Mouse (Mus musculus): ENCODE measurements around the gene Ech1. TPM values are rescaled to one million over a fixed set of nuclear protein-coding genes. Genes with fewer than 3 reads are reported as not detected.
A peak's percentile ranks its signal among the peaks of the same experiment; 100 is the strongest.

Gene Ech1
- total RNA-seq, 2 experiments from 2014 or later, result 647 to 783 TPM

DNA sequence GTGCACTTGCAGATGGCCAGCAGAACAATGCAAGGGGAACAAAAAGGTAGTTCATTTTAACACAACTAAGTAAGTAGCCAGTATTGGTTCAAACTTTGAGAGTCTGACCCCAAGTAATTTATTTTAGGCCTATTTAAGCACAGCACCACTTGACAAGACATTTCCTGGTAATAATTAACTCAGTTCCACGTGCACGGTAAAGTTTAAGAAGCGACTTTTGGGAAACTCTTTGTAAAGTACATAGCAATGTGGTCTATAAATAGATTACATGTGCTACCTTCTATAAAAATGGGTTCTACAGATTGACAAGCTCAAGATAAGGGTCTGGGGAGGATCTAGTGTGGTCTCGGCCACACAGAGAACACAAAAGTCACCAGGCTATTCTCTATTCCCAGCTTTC is 21.3 kb upstream of the Ech1 start:
- DNase-seq, result no peak

DNA sequence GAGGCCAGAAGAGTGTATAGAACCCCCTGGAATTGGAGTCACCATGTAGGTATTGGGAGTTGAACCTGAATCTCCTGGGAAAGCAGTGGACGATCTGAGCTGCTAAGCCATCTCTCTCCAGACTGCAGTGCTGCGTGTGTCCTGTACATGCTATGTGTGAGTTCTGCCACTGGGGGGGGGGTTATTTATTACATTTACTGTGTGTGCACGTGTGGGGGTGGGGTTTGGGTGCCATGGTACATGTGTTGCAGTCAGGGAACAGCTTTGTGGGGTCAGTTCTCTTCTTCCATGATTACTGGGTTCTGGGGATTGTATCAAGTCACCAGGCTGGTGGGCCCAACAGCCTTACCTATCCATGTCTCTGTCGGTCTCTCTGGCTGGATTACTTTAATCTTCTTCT is 18.1 kb upstream of the Ech1 start:
- peak; percentile 42 for DNase-seq

DNA sequence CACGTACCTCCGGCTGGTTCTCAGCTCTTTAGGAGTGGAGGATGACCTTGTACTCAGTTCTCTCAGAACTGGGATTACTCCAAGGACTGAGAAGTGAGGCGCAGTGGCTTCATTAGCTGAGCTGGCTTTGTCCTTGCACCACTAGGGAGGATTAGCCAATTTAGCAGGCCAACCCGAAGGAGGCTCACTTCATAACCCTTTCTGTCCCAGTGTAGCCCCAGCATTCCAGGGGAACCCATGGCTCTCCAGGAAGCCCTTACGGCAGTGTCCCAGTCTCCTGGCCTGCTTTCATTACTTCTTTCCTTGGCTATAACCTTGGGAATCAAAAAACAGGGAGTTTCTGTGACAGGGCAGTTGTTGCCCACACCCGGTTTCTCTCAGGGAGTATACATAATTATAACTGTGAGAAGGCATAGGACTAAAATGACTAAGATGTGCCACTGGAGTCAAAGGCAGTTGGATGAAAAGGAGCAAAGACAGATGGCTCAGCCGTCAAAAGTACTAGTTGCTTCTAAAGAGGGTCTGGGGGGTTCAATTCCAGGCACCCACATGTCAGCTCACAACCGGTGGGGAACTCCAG is 17.3 kb upstream of the Ech1 start:
- DNase-seq, result peak; percentile 50

DNA sequence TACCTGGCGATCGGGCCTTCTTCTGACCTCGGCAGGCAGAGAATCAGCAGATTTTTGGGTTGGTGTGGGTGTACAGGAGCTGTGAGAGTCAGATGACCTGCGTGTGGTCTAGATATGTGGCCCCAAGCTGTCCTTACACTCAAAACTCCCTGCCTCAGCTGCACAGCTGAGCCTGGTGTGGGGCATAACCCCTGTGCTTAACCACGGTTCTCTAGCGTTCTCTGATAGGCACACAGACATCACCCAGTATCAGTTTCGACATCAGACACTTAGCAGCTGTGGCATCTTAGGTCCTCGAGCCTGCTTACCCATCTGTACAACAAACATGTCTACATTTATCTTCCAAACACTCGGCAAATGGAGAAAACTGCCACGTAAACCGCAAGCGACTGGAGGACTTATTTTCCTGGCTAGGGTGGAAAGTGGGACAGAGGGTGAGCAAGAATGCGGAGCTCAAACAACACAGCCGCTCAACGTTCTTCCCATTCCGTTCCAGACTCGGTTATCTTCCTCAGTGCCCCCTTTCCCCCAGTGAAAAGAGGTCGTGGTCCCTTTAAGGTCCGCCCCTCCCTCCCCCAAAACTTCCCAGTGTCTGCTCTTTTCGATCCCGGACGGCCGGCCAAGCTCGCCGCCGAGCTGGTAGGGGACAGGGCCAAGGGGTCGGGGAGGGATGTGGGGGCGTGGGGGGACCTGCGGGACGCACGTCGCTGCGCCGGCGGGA is 16.6 kb upstream of the Ech1 start, which contains the start of gene Hnrnpl:
TSS of gene Hnrnpl (plus strand) at position 321 of the 721 bp plus-strand sequence.
- no peak for DNase-seq

DNA sequence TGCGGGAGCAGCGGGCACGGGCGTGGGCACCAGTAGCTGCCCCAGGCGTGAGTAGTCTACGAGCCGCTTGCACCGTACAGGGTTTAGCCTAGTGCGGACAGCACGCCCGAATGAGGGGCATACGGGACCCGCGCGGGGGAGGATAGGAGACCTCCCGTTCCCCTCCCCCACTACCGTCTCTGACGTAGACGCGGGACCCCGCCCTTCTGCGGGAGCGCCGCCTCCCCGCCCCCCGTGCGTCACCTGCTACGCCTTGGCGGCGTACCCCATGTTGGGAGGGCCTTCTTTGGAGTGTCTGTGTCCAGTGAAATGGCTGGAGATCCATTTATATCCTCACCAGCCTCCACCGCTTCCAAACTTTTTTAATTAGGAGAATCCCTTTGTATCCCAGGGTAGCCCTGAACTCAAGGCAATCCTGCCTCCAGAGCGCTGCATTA is 16.0 kb upstream of the Ech1 start:
- DNase-seq, result peak; percentile 98

DNA sequence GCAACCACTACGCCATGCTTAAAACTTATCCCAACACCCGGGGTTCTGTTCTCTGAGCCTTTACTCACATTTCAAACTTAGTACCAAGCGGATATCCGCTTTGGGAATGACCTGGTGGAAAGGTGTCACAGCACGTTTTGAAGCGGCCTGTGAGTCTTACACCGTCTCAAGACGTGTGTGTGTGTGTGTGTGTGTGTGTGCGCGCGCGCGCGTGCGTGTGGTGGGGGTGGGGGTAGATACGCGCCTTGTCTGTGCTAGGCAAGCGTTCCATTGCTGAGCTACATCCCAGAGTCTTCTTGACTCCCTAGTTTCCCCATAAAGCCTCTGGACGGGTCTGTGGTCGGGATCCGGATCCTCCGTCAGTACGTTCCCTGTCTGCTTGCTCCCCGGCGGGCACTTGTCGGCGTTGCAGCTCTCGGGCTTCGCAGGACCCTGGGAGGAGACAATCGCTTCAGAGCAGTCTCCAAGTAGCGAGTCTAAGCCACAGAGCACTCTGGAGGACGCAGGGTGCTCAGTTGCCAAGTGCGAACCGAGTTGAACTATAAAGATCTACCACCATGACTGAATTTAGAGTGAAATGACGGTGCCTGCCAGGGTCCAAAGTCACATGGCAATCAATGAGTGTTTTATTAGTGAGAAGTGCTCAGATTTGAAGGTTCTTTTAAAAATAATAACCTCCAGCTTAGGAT is 15.5 kb upstream of the Ech1 start:
- DNase-seq, result peak; percentile 68

DNA sequence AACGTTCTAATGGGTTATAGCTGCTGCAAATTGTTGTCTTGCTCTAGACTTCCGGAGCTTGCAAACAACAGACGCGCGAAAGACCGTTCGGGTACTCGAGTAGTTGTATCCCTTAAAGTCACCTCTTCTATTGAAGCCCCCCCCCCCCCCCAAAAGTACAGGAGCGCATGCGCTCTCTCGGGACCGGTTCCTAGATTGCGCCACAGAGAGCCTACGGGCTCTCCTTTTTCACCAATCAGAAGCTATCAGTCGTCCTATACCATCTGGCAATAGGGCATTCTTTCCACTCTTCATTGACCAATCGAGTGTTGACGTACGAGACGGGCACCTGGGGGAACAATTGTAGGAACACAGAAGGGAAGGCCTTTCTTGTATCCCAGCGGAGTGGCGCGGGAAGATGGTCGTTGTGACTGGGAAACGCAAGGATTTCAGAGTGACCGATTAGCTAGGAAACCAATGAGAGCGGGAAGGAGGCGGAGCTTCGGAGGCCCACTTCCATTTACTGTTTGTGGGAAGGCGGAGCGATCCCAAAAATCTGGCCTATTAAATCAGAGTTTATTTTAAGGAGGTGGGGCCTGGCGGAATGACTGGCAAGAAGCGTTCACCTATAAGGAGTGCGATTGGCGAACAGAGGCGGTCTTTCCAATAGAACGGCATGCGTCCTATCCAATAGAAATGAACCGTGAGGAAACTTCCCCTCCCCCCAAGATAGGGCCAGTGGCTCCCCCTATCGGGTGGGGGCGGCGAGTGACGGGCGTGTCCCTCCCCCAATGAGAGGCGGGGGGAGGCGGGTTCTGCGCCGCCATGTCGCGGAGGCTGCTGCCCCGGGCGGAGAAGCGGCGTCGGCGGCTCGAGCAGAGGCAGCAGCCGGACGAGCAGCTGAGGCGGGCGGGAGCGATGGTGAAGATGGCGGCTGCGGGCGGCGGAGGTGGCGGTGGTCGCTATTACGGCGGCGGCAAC is 14.6 kb upstream of the Ech1 start:
- DNase-seq, result peak; percentile 99

DNA sequence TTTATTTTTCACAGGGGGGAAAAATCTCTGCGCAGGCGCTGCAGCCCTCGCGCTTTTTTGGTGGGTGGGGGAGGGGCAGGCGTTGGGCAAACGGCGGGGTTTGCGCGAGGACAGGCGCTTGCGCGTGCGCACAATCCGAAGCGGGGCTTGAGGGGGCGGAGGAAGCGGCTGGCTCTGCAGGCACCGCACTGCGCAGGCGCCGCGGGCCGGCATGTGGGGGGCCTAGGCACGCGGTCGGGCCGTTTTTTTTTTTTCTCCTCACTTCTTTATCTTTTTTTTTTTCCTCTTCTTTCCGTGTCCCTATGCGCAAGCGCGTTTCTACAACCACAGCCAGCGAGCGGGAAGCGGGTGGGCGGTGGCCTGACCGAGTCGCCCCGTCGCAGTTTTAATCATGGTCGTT is 13.8 kb upstream of the Ech1 start:
- DNase-seq, result peak; percentile 97

DNA sequence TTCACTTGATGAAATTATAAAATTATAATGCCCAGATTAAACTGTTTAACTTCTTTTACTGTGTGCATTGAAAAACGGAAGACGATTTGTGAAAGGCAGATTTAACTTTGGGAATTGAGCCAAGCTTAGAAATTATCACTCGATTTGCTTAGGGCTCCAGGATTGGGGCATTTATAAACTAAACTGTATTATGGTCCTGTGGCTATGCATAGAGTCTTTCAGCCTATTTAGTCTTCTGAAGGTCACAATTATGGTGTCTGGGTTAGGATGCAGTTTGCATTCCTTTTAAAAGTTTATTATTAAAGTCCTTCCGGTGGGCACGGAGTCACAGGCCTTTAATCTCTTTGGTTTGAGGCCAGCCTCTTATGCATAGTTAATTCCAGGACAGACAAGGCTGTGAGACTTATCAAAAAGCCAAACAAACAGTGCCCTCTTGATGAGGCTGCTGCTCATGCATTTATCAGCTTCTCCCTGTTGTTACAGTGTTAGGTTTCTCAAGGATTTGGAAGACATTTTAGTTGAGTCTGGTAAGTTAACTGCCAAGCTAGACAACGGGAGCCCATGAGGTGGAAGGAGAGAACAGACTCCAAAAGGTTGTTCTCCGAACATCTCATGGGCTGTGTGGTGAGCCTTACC is 13.3 kb upstream of the Ech1 start:
- no peak for DNase-seq

DNA sequence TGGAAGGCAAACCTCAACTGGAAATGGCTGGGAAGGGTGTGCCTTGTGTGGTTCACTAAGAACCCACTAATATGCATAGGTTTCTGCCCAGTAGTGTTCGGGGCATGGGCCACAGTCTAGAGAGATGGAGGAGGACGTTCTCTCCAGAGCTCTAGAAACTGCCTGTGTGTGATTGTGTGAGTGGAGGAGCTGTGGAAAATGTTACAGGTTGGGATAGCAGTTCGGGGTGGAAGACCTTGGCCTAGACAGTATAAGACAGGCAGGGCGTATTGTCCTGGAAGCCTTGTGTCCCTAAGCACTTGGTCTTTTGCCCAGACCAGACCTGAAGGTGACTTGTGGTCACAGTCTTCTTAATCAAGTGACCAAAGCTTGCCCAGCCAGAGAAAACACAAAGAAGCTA is 12.6 kb upstream of the Ech1 start:
- DNase-seq, result peak; percentile 25

DNA sequence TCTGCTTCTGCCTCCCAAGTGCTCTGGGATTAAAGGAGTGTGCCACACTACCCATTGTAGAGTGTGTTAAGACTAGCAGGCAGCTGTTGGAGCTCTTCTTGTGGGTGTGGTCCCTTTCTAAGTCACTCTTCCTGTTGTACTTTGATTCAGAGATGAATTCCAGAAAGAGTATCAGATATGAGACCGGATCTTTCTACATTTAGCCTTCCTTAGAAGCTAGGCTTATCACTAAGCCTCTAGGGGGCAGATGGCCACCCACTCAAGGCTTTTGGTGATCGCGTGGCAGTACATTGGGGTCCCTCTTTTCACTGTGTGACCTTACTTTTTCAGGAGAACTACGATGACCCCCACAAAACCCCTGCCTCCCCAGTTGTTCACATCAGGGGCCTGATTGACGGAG is 12.1 kb upstream of the Ech1 start:
- no peak for DNase-seq

DNA sequence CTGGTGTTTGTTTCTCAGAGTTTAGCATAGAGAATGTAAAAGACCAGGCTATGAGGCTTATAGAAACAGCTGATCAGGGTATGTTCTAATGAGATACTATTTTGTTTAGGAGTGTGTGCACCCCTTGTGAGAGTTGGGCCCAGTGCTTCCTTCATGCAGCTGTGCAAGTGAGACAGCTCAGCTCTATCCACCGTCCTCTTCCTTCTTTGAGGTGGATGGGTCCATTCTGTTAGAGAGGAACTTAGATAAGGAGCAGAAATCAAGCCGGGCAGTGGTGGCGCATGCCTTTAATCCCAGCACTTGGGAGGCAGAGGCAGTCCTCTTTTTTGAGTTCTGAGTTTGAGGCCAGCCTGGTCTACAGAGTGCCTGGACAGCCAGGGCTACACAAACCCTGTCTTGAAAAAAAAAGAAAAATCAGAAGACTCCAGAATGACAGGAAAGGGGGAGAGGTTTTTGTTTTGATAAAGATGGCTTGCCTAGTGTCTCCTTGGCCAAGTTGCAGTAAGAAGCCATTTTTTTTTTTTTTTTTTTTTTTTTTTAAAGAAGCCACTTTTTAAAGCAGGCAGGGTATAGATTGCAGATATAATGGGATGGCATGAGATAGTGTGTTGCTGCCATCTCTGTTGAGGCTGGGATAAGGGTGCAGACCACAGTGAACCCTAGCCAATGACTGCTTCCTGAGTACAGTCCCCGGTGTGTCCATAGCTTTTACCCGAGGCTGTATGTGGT is 10.5 kb upstream of the Ech1 start:
- peak; percentile 7 for DNase-seq

DNA sequence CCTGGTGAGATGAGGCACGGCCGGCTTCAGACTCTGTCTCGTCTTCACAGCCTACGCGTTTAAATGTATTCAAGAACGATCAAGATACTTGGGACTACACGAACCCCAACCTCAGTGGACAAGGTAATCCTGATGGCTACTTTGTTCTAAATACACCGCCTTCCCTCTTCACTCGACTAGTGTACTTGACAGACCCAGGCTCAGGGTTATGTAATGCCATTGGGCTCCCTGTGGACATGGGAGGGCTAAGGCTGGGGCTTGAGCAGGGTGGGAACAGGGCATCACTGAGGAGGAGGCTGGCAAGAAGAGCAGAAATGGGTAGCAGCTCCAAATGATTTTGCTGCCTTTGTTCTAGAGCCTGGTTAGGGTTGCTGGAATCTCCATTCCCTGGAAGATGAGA is 9.8 kb upstream of the Ech1 start:
- no peak for DNase-seq

DNA sequence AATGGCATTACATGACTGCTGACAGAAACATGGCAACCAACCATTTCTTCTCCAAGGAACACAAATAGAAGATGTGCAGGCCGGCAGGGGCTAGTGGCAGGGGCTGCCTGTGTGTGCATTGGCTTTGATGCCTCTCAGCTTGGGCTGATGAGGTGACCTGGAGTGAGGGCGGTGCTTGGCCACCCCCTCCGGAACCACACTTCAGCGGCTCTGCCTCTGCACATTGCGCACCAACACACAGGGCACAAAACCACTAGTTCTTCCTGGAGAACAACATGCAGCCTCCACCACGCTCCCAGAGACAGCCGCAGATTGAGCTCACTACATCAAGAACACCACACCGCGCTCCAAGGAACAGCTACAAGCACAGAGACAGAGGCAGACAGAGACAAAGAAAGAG is 8.8 kb upstream of the Ech1 start:
- peak; percentile 37 for DNase-seq

DNA sequence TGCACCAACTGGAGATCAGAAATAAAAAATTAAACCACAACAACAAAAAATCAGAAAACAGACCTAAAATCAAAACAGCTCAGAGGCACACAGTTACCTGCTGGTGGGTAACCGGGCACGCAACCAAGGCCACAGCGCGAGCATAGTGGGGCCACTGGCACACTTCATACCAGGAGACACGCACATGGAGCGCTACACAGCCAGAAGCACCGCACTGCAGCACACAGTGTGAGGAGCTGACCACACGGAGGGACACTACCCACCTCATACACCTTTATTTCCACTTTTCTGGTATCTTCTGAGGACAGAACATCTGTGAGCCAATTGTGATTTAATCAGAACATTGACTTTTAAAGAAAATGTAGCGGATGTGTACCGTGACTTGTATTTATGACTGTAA is 8.1 kb upstream of the Ech1 start:
- no peak for DNase-seq

DNA sequence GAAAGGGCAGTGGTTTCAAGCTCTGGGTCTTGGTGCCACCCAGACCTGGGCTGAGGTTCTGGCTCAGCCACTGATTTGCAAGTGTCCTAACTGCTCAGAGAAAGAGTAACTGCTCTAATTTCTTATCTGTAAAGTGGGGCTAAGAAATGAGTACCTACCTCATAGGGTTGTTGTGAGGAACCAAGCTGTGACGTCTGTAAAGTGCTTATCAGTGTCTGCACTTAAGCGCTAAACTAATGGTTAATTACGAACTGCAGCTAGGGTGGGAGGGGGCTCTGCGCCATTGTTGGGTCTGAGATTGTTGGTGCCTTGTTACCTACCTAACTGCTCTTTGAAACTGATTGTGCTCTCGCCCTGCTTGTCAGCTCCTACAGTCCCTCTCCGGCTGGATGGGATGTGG is 7.5 kb upstream of the Ech1 start:
- no peak for DNase-seq

DNA sequence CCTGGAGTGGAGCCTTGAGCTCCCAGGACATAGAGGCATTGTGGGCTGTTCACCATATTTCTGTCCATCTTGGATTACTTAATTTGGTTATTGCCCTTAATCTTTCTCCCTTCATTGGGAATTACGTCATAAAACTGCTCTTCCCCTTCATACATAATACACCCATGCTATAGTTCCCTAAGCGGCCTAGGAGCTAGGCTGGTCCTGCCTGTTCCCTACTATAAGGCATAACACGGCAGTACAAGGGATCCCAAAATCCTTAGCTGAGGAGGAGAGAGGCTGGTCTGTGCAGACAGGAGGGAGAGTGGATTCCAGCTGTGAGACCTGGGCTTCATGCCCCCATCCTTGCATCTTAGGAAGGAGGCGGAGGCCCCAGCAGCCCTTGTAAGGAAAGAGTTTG is 7.1 kb upstream of the Ech1 start:
- DNase-seq, result no peak

DNA sequence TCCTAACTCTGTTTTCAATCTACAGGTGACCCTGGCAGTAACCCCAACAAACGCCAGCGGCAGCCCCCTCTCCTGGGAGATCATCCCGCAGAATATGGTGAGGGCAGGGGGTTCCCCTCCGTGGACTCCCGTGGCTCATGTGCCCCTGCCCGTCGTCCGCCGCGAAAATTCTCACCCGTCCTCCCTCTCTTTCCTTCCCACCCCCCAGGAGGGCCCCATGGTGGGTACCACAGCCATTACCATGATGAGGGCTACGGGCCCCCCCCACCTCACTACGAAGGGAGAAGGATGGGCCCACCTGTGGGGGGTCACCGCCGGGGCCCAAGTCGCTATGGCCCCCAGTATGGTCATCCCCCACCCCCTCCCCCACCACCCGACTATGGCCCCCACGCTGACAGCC is 6.6 kb upstream of the Ech1 start:
- DNase-seq, result no peak

DNA sequence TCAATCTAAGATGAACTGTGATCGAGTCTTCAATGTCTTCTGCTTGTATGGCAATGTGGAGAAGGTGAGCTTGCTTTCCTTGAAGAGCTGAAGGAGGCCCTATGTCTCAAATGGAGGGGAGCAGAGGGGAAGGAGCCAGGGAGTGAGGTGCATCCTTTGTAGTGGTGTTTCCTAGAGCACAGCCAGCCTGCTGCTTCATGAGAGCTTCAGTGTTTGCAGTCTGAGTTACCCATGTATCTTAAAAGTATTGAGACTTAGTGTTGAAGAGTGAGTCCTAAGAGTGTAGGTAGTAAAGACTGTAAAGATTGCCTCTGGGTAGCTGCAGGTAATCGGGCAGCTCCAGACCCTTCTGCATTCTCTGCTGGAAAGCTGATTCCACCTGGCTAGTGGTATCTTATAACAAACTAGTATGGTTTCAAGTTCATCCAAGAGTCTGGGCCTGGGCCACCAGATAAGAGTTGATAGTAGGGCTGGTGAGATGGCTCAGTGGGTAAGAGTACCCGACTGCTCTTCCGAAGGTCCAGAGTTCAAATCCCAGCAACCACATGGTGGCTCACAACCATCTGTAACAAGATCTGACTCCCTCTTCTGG is 6.1 kb upstream of the Ech1 start:
- no peak for DNase-seq

DNA sequence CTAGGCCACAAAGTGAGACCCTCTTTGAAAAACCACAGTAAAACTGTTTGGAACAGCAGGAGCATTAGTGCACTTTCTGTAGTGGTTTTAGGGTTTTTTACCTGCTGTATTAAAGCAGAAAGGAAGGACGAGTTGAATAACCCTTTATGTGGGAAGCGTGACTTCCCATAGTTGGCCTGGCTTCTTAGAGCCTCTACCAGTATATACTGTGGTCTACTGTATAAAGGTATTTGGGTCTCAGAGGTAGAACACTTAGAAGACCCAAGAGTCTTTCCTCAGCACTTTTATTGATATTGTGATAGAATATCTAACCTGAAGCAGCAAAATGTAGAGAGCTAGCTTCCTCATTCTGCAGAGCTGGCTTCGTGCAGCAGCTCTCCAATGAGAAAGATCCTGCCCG is 5.4 kb upstream of the Ech1 start:
- no peak for DNase-seq

Measured in heart, postnatal 4 days (tissue).